Mouse (Mus musculus) testis, postnatal 10 days (tissue): ENCODE measurements around the gene Fgfr2.

Experiments used
- DNase-seq: peaks from one replicate; pipeline ENCODE4 v3.0.0; 2021; ENCODE audit warnings: low spot score

Fgfr2 gene

GRCm38 (mm10) chr7:130237244-130237643 lies 2885.9 kb downstream of the Fgfr2 start:
- DNase-seq, result no peak

GRCm38 (mm10) chr7:130233777-130234176 lies 2889.4 kb downstream of the Fgfr2 start:
- no peak for DNase-seq

GRCm38 (mm10) chr7:130230034-130230433 lies 2893.1 kb downstream of the Fgfr2 start:
- no peak for DNase-seq

- DNase-seq, result no peak
Observed at GRCm38 (mm10) chr7:130225227-130225626, 2897.9 kb downstream of the Fgfr2 start.

GRCm38 (mm10) chr7:130222633-130223354 lies 2900.4 kb downstream of the Fgfr2 start:
- no peak for DNase-seq

GRCm38 (mm10) chr7:130221661-130222387 lies 2901.3 kb downstream of the Fgfr2 start:
- DNase-seq, result no peak

- DNase-seq, result no peak
Observed at GRCm38 (mm10) chr7:130220627-130221026, 2902.5 kb downstream of the Fgfr2 start.

- no peak for DNase-seq
Observed at GRCm38 (mm10) chr7:130219844-130220243, 2903.3 kb downstream of the Fgfr2 start.

- no peak for DNase-seq
Observed at GRCm38 (mm10) chr7:130216272-130216671, 2906.9 kb downstream of the Fgfr2 start.

GRCm38 (mm10) chr7:130215348-130216252 lies 2907.6 kb downstream of the Fgfr2 start:
- no peak for DNase-seq

- DNase-seq, result no peak
Observed at GRCm38 (mm10) chr7:130213156-130213555, 2910.0 kb downstream of the Fgfr2 start.

GRCm38 (mm10) chr7:130211411-130211810 lies 2911.7 kb downstream of the Fgfr2 start:
- no peak for DNase-seq

- no peak for DNase-seq
Observed at GRCm38 (mm10) chr7:130208601-130209000, 2914.5 kb downstream of the Fgfr2 start.

GRCm38 (mm10) chr7:130206181-130206582 lies 2917.0 kb downstream of the Fgfr2 start:
- DNase-seq, result no peak

- DNase-seq, result no peak
Observed at GRCm38 (mm10) chr7:130205140-130205539, 2918.0 kb downstream of the Fgfr2 start.

GRCm38 (mm10) chr7:130201020-130201419 lies 2922.1 kb downstream of the Fgfr2 start:
- no peak for DNase-seq

- DNase-seq, result no peak
Observed at GRCm38 (mm10) chr7:130199951-130200350, 2923.2 kb downstream of the Fgfr2 start.

- DNase-seq, result peak; percentile 62
Observed at GRCm38 (mm10) chr7:130199317-130199716, 2923.8 kb downstream of the Fgfr2 start.

GRCm38 (mm10) chr7:130195081-130195480 lies 2928.1 kb downstream of the Fgfr2 start:
- no peak for DNase-seq

GRCm38 (mm10) chr7:130190329-130190975 lies 2932.7 kb downstream of the Fgfr2 start:
- no peak for DNase-seq

GRCm38 (mm10) chr7:130189901-130190300 lies 2933.2 kb downstream of the Fgfr2 start:
- no peak for DNase-seq

- DNase-seq, result no peak
Observed at GRCm38 (mm10) chr7:130188108-130188507, 2935.0 kb downstream of the Fgfr2 start.
